Mouse (Mus musculus) midbrain, postnatal 0 days (tissue): ENCODE data around the gene Stard13. TPM values are rescaled to one million over a fixed set of nuclear protein-coding genes. Genes with fewer than 3 reads are reported as not detected.

ENCODE experiments used
- ATAC-seq: fragments of 200-750 bp; cut with Nextera tagmentation; 2 replicates; pipeline ENCODE4 v1.8.0; 2017; ENCODE audit warnings: moderate number of reproducible peaks, mild to moderate bottlenecking, moderate TSS enrichment, moderate library complexity; ENCODE audit not compliant: low FRiP score
- DNase-seq: peaks from one replicate; pipeline ENCODE4 v3.0.0-alpha.2; 2015; ENCODE audit warnings: low spot score
- H3K27ac ChIP-seq: fragments of 300-500 bp; sonication (generic); 2 replicates; pipeline ENCODE4 v1.5.1; 2014; ENCODE audit warnings: low read depth, mild to moderate bottlenecking, low read length, mixed read lengths
- H3K27me3 ChIP-seq: fragments of 300-500 bp; sonication (generic); 2 replicates; pipeline ENCODE4 v1.6.1; 2014; ENCODE audit warnings: low read length, control low read depth, mixed read lengths; ENCODE audit not compliant: insufficient read depth
- H3K36me3 ChIP-seq: fragments of 300-500 bp; sonication (generic); 2 replicates; pipeline ENCODE4 v1.6.1; 2014; ENCODE audit warnings: low read length, control low read depth, mixed read lengths; ENCODE audit not compliant: insufficient read depth
- H3K4me1 ChIP-seq: fragments of 300-500 bp; sonication (generic); 2 replicates; pipeline ENCODE4 v1.6.1; 2014; ENCODE audit warnings: mild to moderate bottlenecking, control low read depth, antibody characterized with exemption, low read length, mixed read lengths; ENCODE audit not compliant: insufficient read depth
- H3K4me2 ChIP-seq: fragments of 300-500 bp; sonication (generic); 2 replicates; pipeline ENCODE4 v1.6.1; 2014; ENCODE audit warnings: low read depth, mild to moderate bottlenecking, low read length, mixed read lengths; ENCODE audit not compliant: poor library complexity, severe bottlenecking
- H3K4me3 ChIP-seq: fragments of 300-500 bp; sonication (generic); 2 replicates; pipeline ENCODE4 v1.5.1; 2014; ENCODE audit warnings: low read depth, mild to moderate bottlenecking, low read length, moderate library complexity
- H3K9ac ChIP-seq: fragments of 300-500 bp; sonication (generic); replicated peaks from 2 replicates; pipeline ENCODE4 v1.6.1; 2014; ENCODE audit warnings: mild to moderate bottlenecking, low read length, moderate library complexity, mixed read lengths; ENCODE audit not compliant: poor library complexity, severe bottlenecking
- H3K9me3 ChIP-seq: fragments of 300-500 bp; sonication (generic); 2 replicates; pipeline ENCODE4 v1.6.1; 2016; ENCODE audit warnings: low read length, control low read depth
- CTCF ChIP-seq: IDR thresholded peaks from 2 replicates; pipeline ENCODE4 v1.5.1; 2016; ENCODE audit warnings: antibody characterized with exemption, mild to moderate bottlenecking
- WGBS: fragments of 180-500 bp; shearing (Covaris S2); extraction: QIAGEN DNeasy Blood & Tissue Kit; methylation state at CpG from one replicate; pipeline ENCODE4 v1.1.7; 2014; 5-methylcytosine and 5-hydroxymethylcytosine counted together
- polyA plus RNA-seq: library from polyadenylated mRNA; unstranded; fragments of >200 nt; fragmentation: Nextera tagmentation; extraction: Ambion mirVana; gene quantifications from 2 replicates; pipeline ENCODE4 v1.2.1, GENCODE M21; 2015
- total RNA-seq: library from RNA; depleted of rRNA; stranded (reverse); fragments of >200 nt; gene quantifications from 2 replicates; pipeline ENCODE4 v1.2.3, GENCODE M21; 2014

The Stard13 gene
- total and polyA plus RNA-seq, 2 experiments from 2014 or later, result 2.1 to 27.2 TPM

- Histone ChIP-seq H3K9ac (no peak overlapping the region), H3K27ac (no peak overlapping the region), H3K9me3 (no peaks in the 10 kb centered on the region), H3K4me2 (no peak overlapping the region), H3K27me3 (no peaks in the 10 kb centered on the region), H3K36me3 (no peaks in the 10 kb centered on the region), H3K4me3 (no peak overlapping the region), H3K4me1 (no peaks in the 10 kb centered on the region)
- no peak for TF ChIP-seq CTCF
- DNase-seq, result no peak
- no peak for ATAC-seq
- 77% methylated on average over 3 of the region's 3 CpGs for WGBS
These were observed 63.4 kb downstream of the Stard13 start for GRCm38 (mm10) chr5:151170168-151170750.

GRCm38 (mm10) chr5:151168191-151168590, 65.4 kb downstream of the Stard13 start:
- 87% methylated on average over 3 of the region's 3 CpGs for WGBS

GRCm38 (mm10) chr5:151167641-151168040, 66.0 kb downstream of the Stard13 start:
- no peak overlapping the region for H3K4me2 ChIP-seq
- 85% methylated on average over 6 of the region's 6 CpGs for whole genome bisulfite sequencing
- H3K4me3 ChIP-seq, result no peak overlapping the region
- H3K9me3 ChIP-seq, result no peaks in the 10 kb centered on the region
- no peaks in the 10 kb centered on the region for H3K27me3 ChIP-seq
- no peaks in the 10 kb centered on the region for H3K36me3 ChIP-seq
- no peak overlapping the region for H3K9ac ChIP-seq
- no peak for TF ChIP-seq CTCF
- H3K27ac ChIP-seq, result no peak overlapping the region
- ATAC-seq (no peak), DNase-seq (no peak)
- H3K4me1 ChIP-seq, result no peaks in the 10 kb centered on the region

More at GRCm38 (mm10) chr5:151168191-151168590, 65.4 kb downstream of the Stard13 start:
- H3K4me2 ChIP-seq, result no peak overlapping the region
- no peaks in the 10 kb centered on the region for H3K27me3 ChIP-seq
- no peaks in the 10 kb centered on the region for H3K4me1 ChIP-seq
- no peaks in the 10 kb centered on the region for H3K9me3 ChIP-seq
- no peak overlapping the region for H3K4me3 ChIP-seq
- no peak for TF ChIP-seq CTCF
- H3K27ac ChIP-seq, result no peak overlapping the region; the same call in 1 of the 2 replicates
- H3K9ac ChIP-seq, result no peak overlapping the region
- DNase-seq, result no peak
- H3K36me3 ChIP-seq, result no peaks in the 10 kb centered on the region
- ATAC-seq, result no peak

- no peak for TF ChIP-seq CTCF
- H3K4me3 ChIP-seq, result no peak overlapping the region
- H3K27ac ChIP-seq, result no peak overlapping the region
- no peaks in the 10 kb centered on the region for H3K27me3 ChIP-seq
- WGBS, result 73% methylated on average over 5 of the region's 5 CpGs
- ATAC-seq, result no peak
- no peak overlapping the region for H3K4me2 ChIP-seq
- H3K9ac ChIP-seq, result no peak overlapping the region
- H3K36me3 ChIP-seq, result no peaks in the 10 kb centered on the region
- DNase-seq, result no peak
- no peaks in the 10 kb centered on the region for H3K4me1 ChIP-seq
- H3K9me3 ChIP-seq, result no peaks in the 10 kb centered on the region
These were observed 67.4 kb downstream of the Stard13 start for GRCm38 (mm10) chr5:151166266-151166665.

- H3K27ac ChIP-seq, result no peak overlapping the region
- no peak overlapping the region for H3K9ac ChIP-seq
- no peak overlapping the region for H3K4me2 ChIP-seq
These were observed 68.1 kb downstream of the Stard13 start for GRCm38 (mm10) chr5:151165381-151166016.

GRCm38 (mm10) chr5:151164815-151165214, 68.8 kb downstream of the Stard13 start:
- 87% methylated on average over 4 of the region's 4 CpGs for WGBS
- H3K9ac ChIP-seq, result no peak overlapping the region
- no peak overlapping the region for H3K4me2 ChIP-seq
- no peaks in the 10 kb centered on the region for H3K36me3 ChIP-seq
- no peak for DNase-seq
- no peak for TF ChIP-seq CTCF
- no peak overlapping the region for H3K4me3 ChIP-seq
- no peaks in the 10 kb centered on the region for H3K4me1 ChIP-seq
- H3K9me3 ChIP-seq, result no peaks in the 10 kb centered on the region
- H3K27me3 ChIP-seq, result no peaks in the 10 kb centered on the region
- H3K27ac ChIP-seq, result no peak overlapping the region
- no peak for ATAC-seq

More at GRCm38 (mm10) chr5:151165381-151166016, 68.1 kb downstream of the Stard13 start:
- 92% methylated on average over 6 of the region's 6 CpGs for WGBS
- H3K27me3 ChIP-seq, result no peaks in the 10 kb centered on the region
- ATAC-seq (no peak), DNase-seq (no peak)
- H3K9me3 ChIP-seq, result no peaks in the 10 kb centered on the region
- no peaks in the 10 kb centered on the region for H3K36me3 ChIP-seq
- no peak for TF ChIP-seq CTCF
- no peak overlapping the region for H3K4me3 ChIP-seq
- no peaks in the 10 kb centered on the region for H3K4me1 ChIP-seq
